Mouse (Mus musculus) lung, embryonic 15.5 days (tissue): ENCODE data around the gene Gsk3b. TPM values are rescaled to one million over a fixed set of nuclear protein-coding genes. Genes with fewer than 3 reads are reported as not detected.

Experiments used
- ATAC-seq: fragments of 200-750 bp; cut with Nextera tagmentation; 2 replicates; pipeline ENCODE4 v1.8.0; 2017; ENCODE audit warnings: moderate number of reproducible peaks, borderline replicate concordance; ENCODE audit not compliant: low FRiP score, low TSS enrichment; ENCODE audit errors: extremely low read depth
- H3K27ac ChIP-seq: fragments of 300-500 bp; sonication (generic); 2 replicates; pipeline ENCODE4 v1.5.1; 2015; ENCODE audit warnings: moderate library complexity, mild to moderate bottlenecking, inconsistent platforms
- H3K27me3 ChIP-seq: fragments of 300-500 bp; sonication (generic); 2 replicates; pipeline ENCODE4 v1.6.1; 2015; ENCODE audit warnings: inconsistent platforms
- H3K36me3 ChIP-seq: fragments of 300-500 bp; sonication (generic); 2 replicates; pipeline ENCODE4 v1.6.1; 2015; ENCODE audit warnings: inconsistent platforms
- H3K4me1 ChIP-seq: fragments of 300-500 bp; sonication (generic); 2 replicates; pipeline ENCODE4 v1.6.1; 2015; ENCODE audit warnings: inconsistent platforms
- H3K4me2 ChIP-seq: fragments of 300-500 bp; sonication (generic); 2 replicates; pipeline ENCODE4 v1.6.1; 2015; ENCODE audit warnings: inconsistent platforms, mild to moderate bottlenecking, moderate library complexity
- H3K4me3 ChIP-seq: fragments of 300-500 bp; sonication (generic); 2 replicates; pipeline ENCODE4 v1.5.1; 2015; ENCODE audit warnings: mild to moderate bottlenecking, inconsistent platforms
- H3K9ac ChIP-seq: fragments of 300-500 bp; sonication (generic); 2 replicates; pipeline ENCODE4 v1.6.1; 2015; ENCODE audit warnings: inconsistent platforms
- H3K9me3 ChIP-seq: fragments of 300-500 bp; sonication (generic); 2 replicates; pipeline ENCODE4 v1.6.1; 2016; ENCODE audit warnings: inconsistent platforms
- WGBS: fragments of 180-500 bp; shearing (Covaris S2); methylation state at CpG from one replicate; pipeline ENCODE4 v1.1.7; 2015; 5-methylcytosine and 5-hydroxymethylcytosine counted together
- polyA plus RNA-seq: library from polyadenylated mRNA; unstranded; fragments of >200 nt; fragmentation: Nextera tagmentation; extraction: Ambion mirVana; gene quantifications from 2 replicates; pipeline ENCODE4 v1.2.1, GENCODE M21; 2015

Gsk3b gene
- polyA plus RNA-seq, 1 experiment from 2014 or later: 52.7 TPM

DNA sequence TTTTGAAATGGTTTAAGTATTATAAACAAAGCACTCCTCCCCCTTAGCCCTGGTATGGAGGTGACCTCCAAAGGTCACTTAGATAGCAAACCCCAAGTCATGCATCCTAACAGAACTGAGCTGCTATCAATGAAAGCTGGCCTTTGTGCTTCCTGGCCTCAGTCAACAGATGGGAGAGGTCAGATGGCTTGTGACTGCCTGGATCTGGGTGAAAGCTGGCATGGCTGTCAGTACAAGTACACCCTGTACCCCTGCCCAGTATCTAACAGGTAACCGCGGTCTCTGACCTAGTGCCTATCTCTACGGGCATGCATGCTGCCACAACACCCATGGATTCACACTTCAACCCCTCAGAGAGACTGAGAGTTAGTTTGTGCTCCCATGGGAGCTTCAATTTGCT lies 199.0 kb downstream of the Gsk3b start:
- Histone ChIP-seq H3K27me3 (no peaks in the 10 kb centered on the region), H3K27ac (no peak overlapping the region), H3K4me3 (no peak overlapping the region), H3K36me3 (no peaks in the 10 kb centered on the region), H3K9ac (no peak overlapping the region), H3K9me3 (no peaks in the 10 kb centered on the region), H3K4me1 (no peaks in the 10 kb centered on the region), H3K4me2 (no peak overlapping the region)
- 87% methylated on average over 3 of the region's 3 CpGs for WGBS
- no peak for ATAC-seq

- no peaks in the 10 kb centered on the region for H3K27me3 ChIP-seq
- H3K27ac ChIP-seq: no peak overlapping the region
- H3K9ac ChIP-seq: no peak overlapping the region
- H3K9me3 ChIP-seq: no peaks in the 10 kb centered on the region
- WGBS: 21% methylated on average over 6 of the region's 6 CpGs
- ATAC-seq: no peak
- H3K36me3 ChIP-seq: no peaks in the 10 kb centered on the region
- H3K4me1 ChIP-seq: no peaks in the 10 kb centered on the region
- H3K4me2 ChIP-seq: no peak overlapping the region
- no peak overlapping the region for H3K4me3 ChIP-seq
Observed at GRCm38 (mm10) chr16:38288851-38289250, 200.1 kb downstream of the Gsk3b start.

DNA sequence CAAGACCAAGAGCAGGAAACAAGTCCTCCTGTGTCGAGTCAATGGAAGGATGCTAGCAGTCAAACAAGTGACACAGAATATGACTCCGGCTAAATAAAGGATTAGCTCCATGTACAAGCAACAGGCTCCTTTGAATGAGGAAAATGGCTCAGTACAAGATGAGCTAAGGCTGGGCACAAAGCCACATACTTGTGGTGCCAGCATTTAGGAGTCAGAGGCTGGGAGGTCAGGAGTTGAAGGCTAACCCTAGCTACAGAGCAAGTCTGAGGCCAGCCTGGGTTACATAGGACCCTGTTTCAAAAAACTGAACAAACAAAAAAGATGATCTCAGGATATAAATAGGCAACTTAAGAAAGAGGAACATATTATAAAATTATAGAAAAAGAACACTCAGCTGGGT lies 201.3 kb downstream of the Gsk3b start:
- 65% methylated on average over 2 of the region's 2 CpGs for WGBS
- H3K27ac ChIP-seq: no peak overlapping the region
- H3K9me3 ChIP-seq: no peaks in the 10 kb centered on the region
- H3K36me3 ChIP-seq: no peaks in the 10 kb centered on the region
- H3K4me3 ChIP-seq: no peak overlapping the region
- H3K27me3 ChIP-seq: no peaks in the 10 kb centered on the region
- no peak for ATAC-seq
- H3K4me2 ChIP-seq: no peak overlapping the region
- H3K4me1 ChIP-seq: peaks cover 3% of the 10 kb centered on the region; the same call in 1 of the 2 replicates
- H3K9ac ChIP-seq: no peak overlapping the region

GRCm38 (mm10) chr16:38294685-38295348 lies 206.0 kb downstream of the Gsk3b start, which contains the start of gene Nr1i2:
TSS of gene Nr1i2 (minus strand) at chr16:38294824.
- H3K9ac ChIP-seq: no peak within 1 kb of the TSS
- no peaks in the 10 kb centered on the region for H3K27me3 ChIP-seq
- peaks cover 3% of the 10 kb centered on the region; the same call in 1 of the 2 replicates for H3K4me1 ChIP-seq
- no peaks in the 10 kb centered on the region for H3K36me3 ChIP-seq
- no peaks in the 10 kb centered on the region for H3K9me3 ChIP-seq
- WGBS: 40% methylated on average over 7 of the region's 7 CpGs
- ATAC-seq: no peak; the same call in 1 of the 2 replicates
- no peak within 1 kb of the TSS for H3K4me3 ChIP-seq
- 0 out of 2 replicates have a peak within 1 kb of the TSS, but pooled peaks have one; percentile 8 for H3K4me2 ChIP-seq
- no peak within 1 kb of the TSS for H3K27ac ChIP-seq

DNA sequence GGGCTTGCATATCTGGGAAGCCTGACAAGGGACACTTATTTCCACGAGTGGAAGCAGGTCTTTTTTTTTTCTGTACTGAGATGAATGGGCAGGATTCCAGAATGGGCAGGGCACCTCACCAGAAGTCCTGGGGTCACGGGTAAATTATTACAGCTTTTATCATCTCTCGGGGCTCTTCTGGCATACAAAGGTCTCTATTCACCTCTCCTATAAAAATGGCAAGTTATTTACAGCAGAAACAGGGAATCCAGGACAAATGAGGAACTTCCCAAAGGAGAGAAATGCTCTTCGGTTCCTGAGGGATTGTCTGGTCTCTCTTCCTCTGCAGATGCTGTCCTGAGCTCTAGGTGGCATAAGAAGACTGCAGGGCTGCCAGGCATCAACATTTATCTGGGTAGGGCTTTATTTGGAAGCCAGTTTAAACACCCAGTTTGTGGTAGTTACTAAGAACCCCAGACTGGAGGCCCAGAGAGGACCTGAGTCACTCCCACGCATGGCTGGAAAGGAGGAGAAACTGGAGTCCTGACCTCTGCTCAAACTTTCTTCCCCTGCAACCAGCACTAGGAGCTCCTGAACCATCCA lies 206.6 kb downstream of the Gsk3b start:
- WGBS: 28% methylated on average over 5 of the region's 5 CpGs

More for the DNA sequence above, 206.6 kb downstream of the Gsk3b start:
- Histone ChIP-seq H3K4me1 (peaks cover 3% of the 10 kb centered on the region; the same call in 1 of the 2 replicates), H3K27me3 (no peaks in the 10 kb centered on the region), H3K27ac (no peak overlapping the region), H3K36me3 (no peaks in the 10 kb centered on the region), H3K9ac (no peak overlapping the region), H3K4me2 (0 out of 2 replicates have a peak overlapping the region, but pooled peaks have one; percentile 8), H3K9me3 (no peaks in the 10 kb centered on the region), H3K4me3 (no peak overlapping the region)
- no peak for ATAC-seq

Other genes starting within 250 kb of the Gsk3b start
- gene Gm36028, start 227.9 kb upstream of the Gsk3b start, polyA plus RNA-seq: 0.22 and 0.38 TPM in 2 replicates
- 62.5 and 62.7 TPM in 2 replicates for gene Lrrc58, start 220.6 kb upstream of the Gsk3b start, polyA plus RNA-seq
- gene Gpr156, start 172.5 kb upstream of the Gsk3b start, polyA plus RNA-seq: 0.50 and 0.67 TPM in 2 replicates
- gene Nr1i2, start 205.8 kb downstream of the Gsk3b start, polyA plus RNA-seq: 0.05 TPM in 1 of 2 replicates, not detected in the other